19 mouse cellular contexts compared by ENCODE assay signal in the genomic region with DNA sequence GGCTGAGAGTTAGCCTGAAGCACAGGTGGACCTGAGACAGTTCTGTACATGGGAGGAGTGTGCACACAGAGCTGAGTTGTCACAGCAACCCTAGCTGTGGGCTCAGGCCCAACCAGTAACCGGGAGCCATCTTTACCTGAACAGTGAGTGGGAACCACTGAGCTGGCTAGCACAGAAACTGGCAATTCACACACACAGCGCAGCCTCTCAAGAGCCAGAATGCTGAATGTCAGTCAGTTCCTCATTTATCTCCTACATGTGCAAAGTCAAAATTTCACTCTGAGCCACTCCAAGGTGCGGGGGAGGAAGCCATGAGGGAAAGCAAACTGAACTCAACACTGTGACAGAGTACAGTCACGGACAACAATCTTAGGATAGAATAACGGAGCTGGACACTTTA. TPM values are rescaled to one million over a fixed set of nuclear protein-coding genes. Genes with fewer than 3 reads are reported as not detected.
DNase-seq lines count a peak whose midpoint lies in the region; ATAC-seq and TF ChIP-seq lines count a peak whose summit lies in the region.
"Had no signal": no experiment of that assay in that cellular context is flagged by ENCODE, and none has a peak within 500 bp of the region (broad histone marks: within the 10 kb centered on the region; RNA-seq: fewer than 3 reads in every experiment).

No protein-coding gene starts in this region.

- no peaks in the 10 kb centered on the region for H3K27me3 ChIP-seq in kidney, postnatal 0 days (ENCODE audit: insufficient read depth, low read length)
- no peaks in the 10 kb centered on the region for H3K27me3 ChIP-seq in kidney, embryonic 15.5 days
- H3K27me3 ChIP-seq: forebrain, embryonic 12.5 days; heart, embryonic 12.5 days; lung, embryonic 15.5 days had no signal

- intact Hi-C loops in gastrocnemius, adult 2 months (cut with DNase I): loop anchor here (10.0 kb wide), 1 partner anchor 232 kb away; no protein-coding TSS in a partner anchor

- H3K4me1 ChIP-seq in kidney, postnatal 0 days (replicated peaks; ENCODE audit: insufficient read depth, low read length): no peaks in the 10 kb centered on the region
- H3K4me1 ChIP-seq in kidney, embryonic 15.5 days: no peaks in the 10 kb centered on the region
- H3K4me1 ChIP-seq in cortical plate, adult 2 months (ENCODE audit: control insufficient read depth, insufficient read depth, low read length): peaks cover 8% of the 10 kb centered on the region
- H3K4me1 ChIP-seq: lung, embryonic 15.5 days had no signal

- H3K9me3 ChIP-seq in kidney, postnatal 0 days (replicated peaks; ENCODE audit: low read length): no peaks in the 10 kb centered on the region
- peaks cover 7% of the 10 kb centered on the region; the same call in 1 of the 2 replicates for H3K9me3 ChIP-seq in kidney, embryonic 15.5 days (replicated peaks)
- H3K9me3 ChIP-seq: forebrain, embryonic 12.5 days; lung, embryonic 15.5 days had no signal

- H3K27ac ChIP-seq in kidney, postnatal 0 days: no peak overlapping the region
- H3K27ac ChIP-seq in kidney, embryonic 15.5 days: no peak overlapping the region
- H3K27ac ChIP-seq in cortical plate, adult 2 months (ENCODE audit: insufficient read depth, low read length): 0 out of 2 replicates have a peak overlapping the region, but pooled peaks have one; percentile 2
- no peak overlapping the region for H3K27ac ChIP-seq in gastrocnemius, adult 2 months
- H3K27ac ChIP-seq: forebrain, embryonic 12.5 days; hindbrain, embryonic 14.5 days; liver, embryonic 14.5 days; lung, embryonic 15.5 days had no signal

- no peak for TF ChIP-seq CTCF in kidney, postnatal 0 days (IDR thresholded peaks at IDR 0.05; ENCODE audit: low read depth)
- no peak for TF ChIP-seq CTCF in cortical plate, adult 2 months (IDR thresholded peaks at IDR 0.05; ENCODE audit: extremely low read depth, insufficient read depth, low read length)
- no peak for TF ChIP-seq CTCF in gastrocnemius, adult 2 months (IDR thresholded peaks at IDR 0.05)

- H3K9ac ChIP-seq in kidney, postnatal 0 days (ENCODE audit: low read depth, low read length): no peak overlapping the region
- H3K9ac ChIP-seq in kidney, embryonic 15.5 days: no peak overlapping the region
- H3K9ac ChIP-seq: forebrain, embryonic 12.5 days; heart, embryonic 12.5 days; hindbrain, embryonic 14.5 days; liver, embryonic 14.5 days; lung, embryonic 15.5 days had no signal

- no peak overlapping the region for H3K4me3 ChIP-seq in kidney, postnatal 0 days (replicated peaks; ENCODE audit: low read depth, low read length)
- H3K4me3 ChIP-seq in kidney, embryonic 15.5 days (replicated peaks): no peak overlapping the region
- no peak overlapping the region for H3K4me3 ChIP-seq in cortical plate, adult 2 months (ENCODE audit: insufficient read depth, low read length)
- H3K4me3 ChIP-seq in gastrocnemius, adult 2 months: no peak overlapping the region
- H3K4me3 ChIP-seq: forebrain, embryonic 12.5 days; heart, embryonic 12.5 days; lung, embryonic 15.5 days had no signal

- WGBS in kidney, postnatal 0 days: 67% methylated on average over 5 of the region's 5 CpGs
- WGBS in kidney, embryonic 15.5 days: 74% methylated on average over 5 of the region's 5 CpGs

- no peak for TF ChIP-seq POLR2A in cortical plate, adult 2 months (IDR thresholded peaks at IDR 0.05; ENCODE audit: extremely low read depth, insufficient read depth, low read length)

- H3K36me3 ChIP-seq in kidney, postnatal 0 days (ENCODE audit: insufficient read depth, low read length): peaks cover 26% of the 10 kb centered on the region
- peaks cover 57% of the 10 kb centered on the region for H3K36me3 ChIP-seq in kidney, embryonic 15.5 days

- peak; percentile 10 for DNase-seq in kidney, postnatal 0 days (ENCODE audit: low spot score)
- DNase-seq in right cerebral cortex, adult 18-20 months: peak; percentile 38
- DNase-seq in right cerebral cortex, postnatal 4 days: no peak
- DNase-seq in right cerebral cortex, postnatal 25 days: peak; percentile 39
- DNase-seq in gastrocnemius, adult 2 months: no peak
- no peak for DNase-seq in thymus, postnatal 10 days (ENCODE audit: low spot score in 2 of 2)
- DNase-seq: cerebellum, adult 8-10 months; heart, postnatal 14 days; kidney, adult 8-10 months; retina, postnatal 1 day; thymus, postnatal 36 days had no signal

- no peak overlapping the region for H3K4me2 ChIP-seq in kidney, postnatal 0 days (ENCODE audit: low read length)
- no peak overlapping the region for H3K4me2 ChIP-seq in kidney, embryonic 15.5 days
- H3K4me2 ChIP-seq: forebrain, embryonic 12.5 days; heart, embryonic 12.5 days; hindbrain, embryonic 14.5 days; lung, embryonic 15.5 days had no signal

- no peak for ATAC-seq in kidney, postnatal 0 days (replicated peaks; ENCODE audit: low FRiP score, low read depth)
- no peak for ATAC-seq in kidney, embryonic 15.5 days (replicated peaks; ENCODE audit: low FRiP score)

RNA-seq across cellular contexts. Expression of gene Spdef, which starts 38.4 kb away (rescaled TPM):
- 0.26 and 0.30 TPM in 2 replicates for polyA plus RNA-seq in kidney, postnatal 0 days (2015; fragmentation: Nextera tagmentation; extraction: Ambion mirVana)
- polyA plus RNA-seq in kidney, embryonic 15.5 days (2015; fragmentation: Nextera tagmentation; extraction: Ambion mirVana): 0.16 and 1.4 TPM in 2 replicates
- 0.61 and 0.91 TPM in 2 replicates for polyA plus RNA-seq in cortical plate, adult 2 months (2012; rRNA removed)
- not detected for total RNA-seq in gastrocnemius, adult 2 months (2021)
- total RNA-seq: heart, postnatal 14 days had no signal
- polyA plus RNA-seq: embryonic facial prominence, embryonic 11.5 days; liver, embryonic 14.5 days had no signal

RNA-seq across cellular contexts. Expression of gene D17Wsu92e, which starts 53.3 kb away (rescaled TPM):
- polyA plus RNA-seq in kidney, postnatal 0 days (2015; fragmentation: Nextera tagmentation; extraction: Ambion mirVana): 19.6 and 20.4 TPM in 2 replicates
- polyA plus RNA-seq in kidney, embryonic 15.5 days (2015; fragmentation: Nextera tagmentation; extraction: Ambion mirVana): 16.7 and 16.8 TPM in 2 replicates
- polyA plus RNA-seq in cortical plate, adult 2 months (2012; rRNA removed): 196 and 207 TPM in 2 replicates
- 100 to 1,000 TPM; 182 to 201 TPM for total RNA-seq in gastrocnemius, adult 2 months (2021)

Comparison
In these comparisons a context has a peak if more than half of its experiments do, and no peak if none do; other contexts are left out.
1. DNase-seq: peak in kidney, postnatal 0 days (single experiment), right cerebral cortex, adult 18-20 months (single experiment) and right cerebral cortex, postnatal 25 days (single experiment); none in right cerebral cortex, postnatal 4 days (single experiment), gastrocnemius, adult 2 months (single experiment) and thymus, postnatal 10 days (0 of 2).